Mouse (Mus musculus) heart, embryonic 11.5 days (tissue): Measurements from ENCODE around the gene Txndc17. TPM values are rescaled to one million over a fixed set of nuclear protein-coding genes. Genes with fewer than 3 reads are reported as not detected.
"Not testable (repeated sequence)": the region's sequence is repeated elsewhere in the genome, so short reads cannot be mapped to it uniquely, and the experiment has no call there.

ENCODE experiments used
- ATAC-seq: fragments of 200-750 bp; cut with Nextera tagmentation; replicated peaks from 2 replicates; pipeline ENCODE4 v1.8.0; 2017; ENCODE audit warnings: moderate library complexity; ENCODE audit not compliant: insufficient number of reproducible peaks, low FRiP score, low TSS enrichment
- H3K27ac ChIP-seq: fragments of 300-500 bp; sonication (generic); 2 replicates; pipeline ENCODE4 v1.5.1; 2014; ENCODE audit warnings: mild to moderate bottlenecking, low read depth, low read length
- H3K27me3 ChIP-seq: fragments of 300-500 bp; sonication (generic); 2 replicates; pipeline ENCODE4 v1.6.1; 2014; ENCODE audit warnings: mild to moderate bottlenecking, low read length, mixed read lengths; ENCODE audit not compliant: control insufficient read depth, insufficient read depth
- H3K36me3 ChIP-seq: fragments of 300-500 bp; sonication (generic); 2 replicates; pipeline ENCODE4 v1.6.1; 2014; ENCODE audit warnings: mild to moderate bottlenecking, low read length, moderate library complexity, mixed read lengths; ENCODE audit not compliant: control insufficient read depth, insufficient read depth
- H3K4me1 ChIP-seq: fragments of 300-500 bp; sonication (generic); 2 replicates; pipeline ENCODE4 v1.6.1; 2014; ENCODE audit warnings: low read length; ENCODE audit not compliant: control insufficient read depth, insufficient read depth
- H3K4me2 ChIP-seq: fragments of 300-500 bp; sonication (generic); 2 replicates; pipeline ENCODE4 v1.6.1; 2014; ENCODE audit warnings: mild to moderate bottlenecking, moderate library complexity
- H3K4me3 ChIP-seq: fragments of 300-500 bp; sonication (generic); 2 replicates; pipeline ENCODE4 v1.5.1; 2014; ENCODE audit warnings: low read depth, low read length
- H3K9ac ChIP-seq: fragments of 300-500 bp; sonication (generic); 2 replicates; pipeline ENCODE4 v1.6.1; 2014; ENCODE audit warnings: mild to moderate bottlenecking, low read depth, low read length, moderate library complexity
- H3K9me3 ChIP-seq: fragments of 300-500 bp; sonication (generic); replicated peaks from 2 replicates; pipeline ENCODE4 v1.6.1; 2016; ENCODE audit warnings: low read length; ENCODE audit not compliant: control insufficient read depth
- WGBS: fragments of 180-500 bp; shearing (Covaris S2); extraction: QIAGEN DNeasy Blood & Tissue Kit; methylation state at CpG from one replicate; pipeline ENCODE4 v1.1.7; 2014; ENCODE audit not compliant: insufficient replicate concordance; 5-methylcytosine and 5-hydroxymethylcytosine counted together
- polyA plus RNA-seq: library from polyadenylated mRNA; unstranded; fragments of >200 nt; fragmentation: Nextera tagmentation; extraction: Ambion mirVana; gene quantifications from 2 replicates; pipeline ENCODE4 v1.2.1, GENCODE M21; 2014

Txndc17 gene
- 150 and 155 TPM in 2 replicates for polyA plus RNA-seq

GRCm38 (mm10) chr11:72207204-72207833 lies at the start of gene Txndc17, which contains the start of gene 4933427D14Rik:
TSS of gene Txndc17 (plus strand) at chr11:72207547.
TSS of gene 4933427D14Rik (minus strand) at chr11:72207459.
- Histone ChIP-seq H3K36me3 (peaks cover 12% of the 10 kb centered on the region), H3K4me3 (peak within 1 kb of the TSS; percentile 91), H3K4me2 (peak within 1 kb of the TSS; percentile 94), H3K4me1 (peaks cover 9% of the 10 kb centered on the region), H3K27me3 (no peaks in the 10 kb centered on the region), H3K9ac (peak within 1 kb of the TSS; percentile 70), H3K9me3 (no peaks in the 10 kb centered on the region), H3K27ac (peak within 1 kb of the TSS; percentile 54; the same call in 1 of the 2 replicates)
- ATAC-seq = peak; percentile 91
- WGBS = under 1% methylated on average over 42 of the region's 42 CpGs

- Histone ChIP-seq H3K27ac (no peak overlapping the region), H3K4me3 (no peak overlapping the region), H3K9me3 (no peaks in the 10 kb centered on the region), H3K36me3 (peaks cover 10% of the 10 kb centered on the region; the same call in 1 of the 2 replicates), H3K9ac (no peak overlapping the region), H3K27me3 (no peaks in the 10 kb centered on the region), H3K4me2 (no peak overlapping the region), H3K4me1 (no peaks in the 10 kb centered on the region)
- ATAC-seq = no peak
- 84% methylated on average over 2 of the region's 2 CpGs for WGBS
These were observed 44.1 kb upstream of the Txndc17 start for GRCm38 (mm10) chr11:72163198-72163597.

- Histone ChIP-seq H3K9ac (no peak overlapping the region), H3K4me3 (no peak overlapping the region), H3K4me2 (no peak overlapping the region), H3K4me1 (no peaks in the 10 kb centered on the region), H3K9me3 (no peaks in the 10 kb centered on the region), H3K27ac (no peak overlapping the region), H3K36me3 (peaks cover 10% of the 10 kb centered on the region; the same call in 1 of the 2 replicates), H3K27me3 (no peaks in the 10 kb centered on the region)
- WGBS = 87% methylated on average over 4 of the region's 4 CpGs
- no peak for ATAC-seq
These were observed 37.5 kb upstream of the Txndc17 start for GRCm38 (mm10) chr11:72169871-72170270.

- not testable (repeated sequence) for H3K27me3 ChIP-seq, H3K36me3 ChIP-seq, H3K4me1 ChIP-seq, H3K4me2 ChIP-seq, H3K9ac ChIP-seq, H3K9me3 ChIP-seq, ATAC-seq, H3K27ac ChIP-seq, H3K4me3 ChIP-seq
- 80% methylated on average over 4 of the region's 4 CpGs for WGBS
These were observed 35.4 kb upstream of the Txndc17 start for GRCm38 (mm10) chr11:72171906-72172305.

- no peaks in the 10 kb centered on the region for H3K27me3 ChIP-seq
- WGBS = 84% methylated on average over 5 of the region's 5 CpGs
- no peak overlapping the region for H3K27ac ChIP-seq
- H3K9ac ChIP-seq = no peak overlapping the region
- H3K36me3 ChIP-seq = peaks cover 10% of the 10 kb centered on the region; the same call in 1 of the 2 replicates
- H3K9me3 ChIP-seq = no peaks in the 10 kb centered on the region
- ATAC-seq = no peak
- no peak overlapping the region for H3K4me2 ChIP-seq
- no peaks in the 10 kb centered on the region for H3K4me1 ChIP-seq
- no peak overlapping the region for H3K4me3 ChIP-seq
These were observed 33.8 kb upstream of the Txndc17 start for GRCm38 (mm10) chr11:72173506-72173905.

GRCm38 (mm10) chr11:72174721-72175120 lies 32.6 kb upstream of the Txndc17 start:
- Histone ChIP-seq H3K9me3 (no peaks in the 10 kb centered on the region), H3K4me1 (no peaks in the 10 kb centered on the region), H3K36me3 (peaks cover 8% of the 10 kb centered on the region; the same call in 1 of the 2 replicates), H3K9ac (no peak overlapping the region), H3K27ac (no peak overlapping the region), H3K4me3 (no peak overlapping the region), H3K4me2 (no peak overlapping the region), H3K27me3 (no peaks in the 10 kb centered on the region)
- WGBS = 88% methylated on average over 6 of the region's 6 CpGs
- ATAC-seq = no peak

GRCm38 (mm10) chr11:72175966-72176365 lies 31.4 kb upstream of the Txndc17 start:
- 89% methylated on average over 5 of the region's 5 CpGs for WGBS

GRCm38 (mm10) chr11:72176553-72176952 lies 30.8 kb upstream of the Txndc17 start:
- Histone ChIP-seq H3K27me3 (no peaks in the 10 kb centered on the region), H3K9me3 (no peaks in the 10 kb centered on the region), H3K36me3 (peaks cover 8% of the 10 kb centered on the region; the same call in 1 of the 2 replicates), H3K27ac (no peak overlapping the region), H3K4me1 (no peaks in the 10 kb centered on the region), H3K4me2 (no peak overlapping the region), H3K4me3 (no peak overlapping the region), H3K9ac (no peak overlapping the region)
- ATAC-seq = no peak
- 64% methylated on average over 3 of the region's 3 CpGs for WGBS

More at GRCm38 (mm10) chr11:72175966-72176365, 31.4 kb upstream of the Txndc17 start:
- Histone ChIP-seq H3K4me2 (no peak overlapping the region), H3K27me3 (no peaks in the 10 kb centered on the region), H3K36me3 (peaks cover 8% of the 10 kb centered on the region; the same call in 1 of the 2 replicates), H3K9me3 (no peaks in the 10 kb centered on the region), H3K4me3 (no peak overlapping the region), H3K9ac (no peak overlapping the region), H3K4me1 (no peaks in the 10 kb centered on the region), H3K27ac (no peak overlapping the region)
- no peak for ATAC-seq

GRCm38 (mm10) chr11:72180556-72180955 lies 26.8 kb upstream of the Txndc17 start:
- Histone ChIP-seq H3K9me3 (no peaks in the 10 kb centered on the region), H3K27ac (no peak overlapping the region), H3K4me2 (no peak overlapping the region), H3K4me1 (no peaks in the 10 kb centered on the region), H3K36me3 (peaks cover 3% of the 10 kb centered on the region; the same call in 1 of the 2 replicates), H3K4me3 (no peak overlapping the region), H3K27me3 (no peaks in the 10 kb centered on the region), H3K9ac (no peak overlapping the region)
- 90% methylated on average over 5 of the region's 5 CpGs for WGBS
- no peak for ATAC-seq
